Mouse (Mus musculus): ENCODE measurements around the gene Fam107b.

The Fam107b gene

DNA sequence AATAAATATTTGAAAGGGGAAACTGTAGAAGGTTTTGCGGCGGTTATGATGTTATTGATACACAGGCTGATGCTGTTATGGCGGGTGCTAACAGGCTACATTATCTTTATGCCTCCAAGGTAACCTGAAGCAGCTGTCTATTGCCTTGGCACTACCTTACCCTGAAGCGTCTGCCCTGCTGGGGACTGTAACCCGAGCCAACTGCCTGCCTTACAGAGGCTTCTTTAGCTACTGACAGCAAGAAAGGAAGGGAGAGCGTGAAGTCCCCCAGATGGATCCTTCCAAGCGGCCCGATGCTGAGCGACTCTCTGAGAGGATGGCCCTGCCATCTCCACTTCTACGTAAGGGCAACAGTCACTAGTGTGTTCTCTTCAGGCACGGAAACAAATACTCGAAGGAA lies at the start of gene Fam107b:
TSS of gene Fam107b (plus strand) at position 303 of the 400 bp plus-strand sequence.
- DNase-seq (ENCODE audit: low read depth, low spot score): no peak

DNA sequence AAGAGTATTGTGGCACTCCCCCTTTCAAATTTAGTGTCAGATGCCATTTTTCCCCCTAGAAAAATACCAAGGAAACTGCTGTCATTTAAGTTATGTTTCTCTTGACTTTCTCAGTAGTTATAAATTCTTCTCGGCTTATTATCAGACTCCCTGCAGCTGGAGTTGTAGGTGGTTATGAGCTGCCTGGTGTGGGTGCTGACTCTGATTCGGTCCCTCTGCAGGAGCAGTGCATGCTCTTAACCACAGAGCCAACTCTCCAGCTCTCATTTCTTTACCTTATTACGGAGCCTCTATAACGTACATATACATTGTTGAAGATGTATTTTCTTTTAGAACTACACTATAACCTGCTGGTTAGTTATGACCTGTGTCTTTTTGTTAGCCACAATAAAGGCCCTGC lies 47.7 kb upstream of the Fam107b start:
- DNase-seq (ENCODE audit: low read depth, low spot score): no peak

DNA sequence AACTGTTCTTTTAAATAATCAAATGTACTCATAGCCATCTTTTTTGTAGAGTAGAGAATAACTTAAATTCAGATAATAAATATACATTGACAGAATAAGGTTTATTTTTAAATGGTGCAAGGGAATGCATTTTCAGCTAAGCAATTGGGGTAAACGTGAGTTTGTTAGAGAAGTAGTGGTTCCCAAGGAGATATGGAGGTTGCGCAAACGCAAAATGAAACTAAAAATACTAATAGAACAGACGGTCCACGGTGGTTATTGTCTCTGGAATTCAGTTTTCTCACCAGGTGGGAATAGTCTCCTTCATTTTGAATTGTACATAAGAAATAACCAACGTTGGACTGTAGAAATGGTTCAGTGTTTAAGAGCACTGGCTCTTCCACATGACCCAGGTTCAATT lies 44.0 kb upstream of the Fam107b start:
- no peak for DNase-seq (ENCODE audit: low read depth, low spot score)

DNA sequence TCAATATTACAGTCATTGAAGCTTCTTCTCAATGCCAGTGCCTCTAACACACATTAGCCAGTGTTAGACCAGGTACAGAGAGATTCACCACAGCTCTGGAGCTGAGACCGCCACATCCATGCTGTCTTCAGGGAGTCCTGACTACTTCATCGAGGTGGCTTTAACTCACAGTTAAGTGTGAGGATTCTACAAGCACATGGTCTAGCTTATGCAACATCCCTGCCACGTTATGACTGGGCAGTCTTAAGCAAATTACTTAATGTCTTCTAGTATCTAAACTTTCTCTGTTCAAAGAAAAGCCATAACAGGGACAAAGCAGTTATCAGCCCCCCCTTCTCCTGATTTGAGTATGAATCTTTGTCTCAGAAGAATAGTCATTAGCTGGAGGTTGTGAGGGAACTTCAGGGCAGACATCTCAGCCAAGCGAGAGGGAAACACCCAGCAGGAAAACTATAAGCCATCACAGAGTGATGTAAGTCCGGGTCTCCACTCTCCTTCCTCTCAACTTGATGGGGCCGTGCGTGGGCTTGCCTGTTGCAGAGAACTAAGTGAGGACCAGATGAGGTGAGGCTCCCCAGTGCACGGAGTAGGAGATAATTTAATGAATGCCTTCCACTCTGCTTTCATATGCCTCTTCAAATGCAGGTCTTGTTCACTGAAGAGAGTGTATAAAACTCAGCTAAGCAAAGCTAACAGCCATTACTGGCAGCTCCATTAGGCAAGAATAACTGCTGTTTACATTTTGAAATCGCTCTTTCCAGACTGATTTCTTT lies 28.8 kb upstream of the Fam107b start:
- no peak for DNase-seq (ENCODE audit: low read depth, low spot score)

DNA sequence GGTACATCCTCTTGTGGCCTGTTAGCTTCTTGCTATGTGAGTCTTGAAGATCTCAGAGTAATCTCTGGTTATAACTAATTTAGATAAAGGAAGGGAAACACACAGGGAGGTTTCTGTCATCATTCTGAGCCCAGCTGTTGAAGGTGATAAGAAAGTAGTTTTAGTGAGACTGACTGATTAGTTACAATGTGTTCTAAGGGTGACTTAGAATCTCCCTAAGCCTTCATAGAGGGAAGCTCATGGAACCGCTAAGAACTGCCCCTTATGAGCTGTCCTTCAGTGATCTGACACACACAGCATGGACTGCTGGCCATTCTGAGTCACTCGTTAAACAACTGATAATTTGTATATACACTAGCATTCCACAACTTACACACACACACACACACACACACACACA lies 24.2 kb upstream of the Fam107b start:
- DNase-seq (ENCODE audit: low read depth, low spot score): no peak

DNA sequence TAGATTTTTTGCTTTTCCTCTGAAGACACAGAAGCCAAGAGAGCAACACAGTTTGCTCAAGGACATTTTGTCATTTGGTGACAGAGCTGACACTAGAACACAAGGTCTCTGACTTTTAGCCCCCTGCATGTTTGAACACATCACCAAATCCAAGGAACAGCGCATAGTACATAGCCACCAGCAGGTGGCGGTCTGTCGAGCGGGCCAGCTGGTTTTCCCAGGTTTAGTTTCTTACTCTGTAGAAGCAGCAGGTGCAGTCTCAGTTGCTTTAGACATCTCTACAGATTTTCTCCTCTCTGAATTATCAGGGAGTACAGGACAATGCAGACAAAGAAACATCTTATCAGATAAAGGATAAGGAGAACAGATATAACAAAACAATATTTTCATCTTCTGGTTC lies 23.7 kb upstream of the Fam107b start:
- DNase-seq (ENCODE audit: low read depth, low spot score): peak; percentile 78

DNA sequence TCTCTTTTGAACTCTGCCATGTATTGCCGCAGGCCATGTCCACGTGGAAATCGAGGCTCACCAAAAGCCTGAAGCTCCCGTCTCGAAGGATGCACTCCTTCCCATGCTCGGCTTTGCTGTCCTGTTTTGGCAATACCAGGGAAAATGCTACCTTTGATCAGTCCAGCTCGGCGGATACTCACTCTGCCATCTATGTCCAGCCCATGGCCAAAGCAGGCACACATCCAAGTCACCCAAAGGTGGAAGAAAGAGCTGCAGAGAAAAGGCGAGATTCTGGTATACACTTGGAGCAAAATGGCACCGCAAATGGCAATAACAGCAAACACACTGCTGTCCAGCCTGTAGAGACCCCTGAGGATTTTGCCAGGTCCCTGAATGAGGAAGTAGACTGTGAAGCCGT lies 318 bp downstream of the Fam107b start:
- no peak for DNase-seq (ENCODE audit: low read depth, low spot score)

DNA sequence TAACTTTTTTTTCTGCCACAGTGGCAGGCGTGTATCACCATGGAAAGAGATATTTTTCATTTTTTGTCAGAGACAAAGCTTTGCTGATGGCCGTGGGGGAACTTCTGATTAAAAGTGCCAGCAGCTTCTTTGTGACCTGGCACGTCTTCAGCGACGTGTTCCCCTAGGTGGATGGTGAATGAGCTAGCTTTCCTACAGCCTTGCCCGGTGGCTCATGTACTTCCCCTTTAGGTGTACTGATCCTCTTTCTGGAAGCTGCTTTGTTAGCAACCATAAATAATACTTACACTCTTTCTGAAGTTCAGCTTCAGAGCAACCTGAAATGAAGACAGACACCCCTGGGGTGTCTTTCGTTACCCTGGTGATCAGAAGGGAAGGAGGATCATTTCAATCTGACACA lies 3.6 kb downstream of the Fam107b start:
- peak; percentile 24 for DNase-seq (ENCODE audit: low read depth, low spot score)

DNA sequence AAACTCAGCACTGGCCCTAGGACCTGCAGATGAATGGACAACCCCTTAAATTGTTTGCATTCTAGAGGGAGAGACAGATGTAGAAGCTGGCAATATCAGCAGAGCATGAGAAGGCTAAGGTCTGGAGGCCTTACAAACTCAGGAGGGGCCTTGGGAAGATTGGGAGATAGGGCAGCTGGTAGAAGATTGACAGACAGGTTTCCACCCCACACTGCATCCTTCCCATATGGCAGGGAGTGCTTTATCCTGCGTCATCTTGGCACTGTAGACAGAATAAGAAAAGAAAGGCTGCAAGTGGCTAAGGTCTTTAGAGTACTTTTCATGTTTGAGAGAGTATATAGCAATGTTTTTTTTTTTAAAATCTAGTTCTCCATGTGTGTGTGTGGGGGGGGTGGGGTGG lies 4.9 kb downstream of the Fam107b start:
- no peak for DNase-seq (ENCODE audit: low read depth, low spot score)

DNA sequence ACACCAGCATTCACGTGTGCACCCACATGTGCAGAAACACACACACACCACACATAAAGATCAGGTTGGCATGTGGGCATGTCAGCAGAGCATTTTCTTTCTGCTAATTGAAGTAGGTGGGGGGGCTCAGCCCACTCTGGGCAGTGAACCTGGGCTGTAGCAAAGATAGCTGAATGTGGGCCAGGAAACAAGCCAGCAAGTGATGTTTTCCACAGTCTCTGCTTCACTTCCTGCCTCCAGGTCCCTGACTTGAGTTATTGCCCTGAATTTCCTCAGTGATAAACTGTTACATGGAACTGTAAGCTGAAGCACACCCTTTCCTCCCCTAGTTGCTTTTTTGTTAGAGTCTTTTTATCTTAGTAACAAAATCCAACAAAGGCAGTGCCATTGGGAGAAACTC lies 6.1 kb downstream of the Fam107b start:
- DNase-seq (ENCODE audit: low read depth, low spot score): no peak

DNA sequence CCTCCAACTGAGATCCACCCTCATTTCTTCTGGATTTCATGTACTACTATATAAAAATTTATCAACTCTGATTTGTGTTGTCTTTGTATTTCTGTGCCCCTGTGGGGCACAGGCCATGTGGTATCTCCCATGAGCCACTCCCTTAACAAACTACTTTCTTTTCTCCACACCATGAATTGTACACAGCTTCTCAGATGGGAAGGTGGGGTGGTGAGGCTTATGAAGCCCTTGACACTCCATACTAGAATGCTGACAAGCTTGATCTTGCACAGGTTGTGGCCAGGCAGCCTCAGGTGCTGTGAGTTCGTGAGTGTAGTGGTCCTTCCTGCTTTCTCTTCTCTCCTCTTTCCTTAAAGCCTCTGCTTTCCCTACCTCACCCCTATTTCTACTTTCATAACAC lies 6.9 kb downstream of the Fam107b start:
- DNase-seq (ENCODE audit: low read depth, low spot score): no peak

DNA sequence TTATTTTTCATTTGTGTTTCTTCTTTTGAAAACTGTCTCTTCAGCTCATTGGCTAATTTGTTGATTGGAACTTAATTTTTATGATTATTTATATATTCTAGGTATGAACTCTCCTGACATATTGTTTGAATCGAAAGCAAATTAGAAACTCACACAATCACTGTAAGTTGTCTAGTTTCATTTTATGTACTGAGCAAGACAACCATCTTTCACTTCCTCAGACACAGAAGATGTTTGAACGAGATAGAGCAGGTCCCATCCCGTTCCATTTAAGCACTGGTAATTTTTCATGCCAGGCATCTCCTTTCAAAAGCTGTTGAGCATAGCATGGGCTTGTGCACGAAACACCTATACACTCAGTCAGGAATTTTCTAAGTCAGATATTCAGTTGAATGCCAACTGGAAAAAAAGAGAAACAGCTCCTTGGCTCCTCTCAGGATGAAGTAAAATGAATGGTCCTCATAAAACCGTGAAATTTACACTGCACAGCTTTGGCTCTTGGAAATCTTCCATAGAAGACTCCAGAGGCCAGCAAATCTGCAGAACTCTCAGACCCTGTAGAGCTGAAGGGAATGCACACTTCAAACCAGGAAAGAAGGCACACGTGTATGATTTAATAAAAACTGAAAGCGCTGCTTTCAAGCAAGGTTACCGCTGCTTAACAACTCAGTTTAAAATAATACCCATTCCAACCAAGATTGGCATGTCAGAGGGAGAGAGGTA lies 8.1 kb downstream of the Fam107b start:
- peak; percentile 69 for DNase-seq (ENCODE audit: low read depth, low spot score)

DNA sequence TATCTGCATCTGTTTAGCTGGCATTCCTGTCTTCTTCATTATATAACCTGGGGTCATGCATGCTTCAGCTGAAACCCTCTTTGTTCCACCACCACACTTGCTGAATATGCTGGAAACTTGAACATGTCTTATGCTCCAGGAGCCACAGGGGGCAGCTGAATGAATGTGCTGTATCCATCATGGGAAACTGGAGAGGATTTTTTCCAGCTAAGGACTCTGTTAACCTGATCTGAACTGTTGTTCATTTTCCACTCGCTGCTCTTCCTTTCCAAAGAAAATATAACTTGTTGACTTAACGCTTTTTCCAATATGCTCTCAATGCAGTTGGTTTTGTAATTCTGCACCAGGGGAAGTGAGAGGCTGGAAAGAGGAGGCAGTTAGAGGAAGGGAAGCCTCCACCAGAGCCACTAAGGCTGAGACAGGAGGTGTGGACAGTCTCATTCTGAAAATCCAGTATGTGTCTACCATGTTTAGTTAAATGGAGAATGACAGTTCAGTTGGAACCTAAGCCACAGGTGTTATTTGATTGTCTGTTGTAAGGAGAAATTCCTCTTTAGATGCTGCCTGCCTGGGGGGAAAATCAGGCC lies 9.1 kb downstream of the Fam107b start:
- no peak for DNase-seq (ENCODE audit: low read depth, low spot score)

DNA sequence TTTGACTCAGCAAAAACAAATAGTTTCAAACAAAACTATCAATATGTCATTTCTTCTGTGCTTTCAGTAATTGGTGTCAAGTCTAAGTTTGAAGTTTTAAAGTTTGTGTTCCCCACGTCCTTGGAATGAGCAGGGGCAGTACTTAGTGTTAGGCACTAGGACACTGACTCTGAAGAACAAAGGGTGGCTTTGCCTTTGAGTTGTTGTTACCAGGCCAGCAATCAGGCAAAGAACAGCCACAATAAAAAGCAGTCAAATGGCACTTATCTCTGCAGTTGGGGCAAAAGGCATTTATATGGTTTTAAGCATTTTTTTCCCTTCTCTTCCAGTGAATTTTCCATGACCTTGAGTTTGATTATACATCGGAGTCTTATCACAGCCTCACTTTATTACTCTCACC lies 12.5 kb downstream of the Fam107b start:
- no peak for DNase-seq (ENCODE audit: low read depth, low spot score)

DNA sequence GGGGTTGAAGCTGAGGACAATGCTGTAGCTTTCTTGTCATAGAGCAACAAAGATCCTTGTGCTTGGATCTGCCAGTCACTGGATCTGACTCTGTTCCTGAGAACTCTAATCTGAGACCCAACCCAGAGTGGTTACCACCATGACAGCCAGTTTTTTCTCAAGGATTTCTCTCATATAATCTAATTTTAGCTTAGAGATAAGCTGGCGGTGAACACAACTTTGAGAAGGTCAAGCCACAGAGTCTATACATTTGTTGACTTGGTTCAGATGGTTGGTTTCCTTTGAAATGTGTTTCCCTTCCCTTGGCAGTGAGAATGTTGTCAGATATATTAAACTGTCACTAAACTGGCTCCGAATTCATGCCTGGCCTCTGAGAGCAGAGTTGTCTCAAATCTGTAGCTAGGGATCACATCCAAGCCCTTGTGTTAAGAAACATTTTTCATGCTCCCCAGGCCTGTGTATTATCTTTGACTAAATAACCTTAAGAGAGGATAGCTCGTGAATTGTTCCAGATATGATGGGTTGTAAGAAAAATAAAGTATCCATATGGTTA lies 15.0 kb downstream of the Fam107b start:
- no peak for DNase-seq (ENCODE audit: low read depth, low spot score)

DNA sequence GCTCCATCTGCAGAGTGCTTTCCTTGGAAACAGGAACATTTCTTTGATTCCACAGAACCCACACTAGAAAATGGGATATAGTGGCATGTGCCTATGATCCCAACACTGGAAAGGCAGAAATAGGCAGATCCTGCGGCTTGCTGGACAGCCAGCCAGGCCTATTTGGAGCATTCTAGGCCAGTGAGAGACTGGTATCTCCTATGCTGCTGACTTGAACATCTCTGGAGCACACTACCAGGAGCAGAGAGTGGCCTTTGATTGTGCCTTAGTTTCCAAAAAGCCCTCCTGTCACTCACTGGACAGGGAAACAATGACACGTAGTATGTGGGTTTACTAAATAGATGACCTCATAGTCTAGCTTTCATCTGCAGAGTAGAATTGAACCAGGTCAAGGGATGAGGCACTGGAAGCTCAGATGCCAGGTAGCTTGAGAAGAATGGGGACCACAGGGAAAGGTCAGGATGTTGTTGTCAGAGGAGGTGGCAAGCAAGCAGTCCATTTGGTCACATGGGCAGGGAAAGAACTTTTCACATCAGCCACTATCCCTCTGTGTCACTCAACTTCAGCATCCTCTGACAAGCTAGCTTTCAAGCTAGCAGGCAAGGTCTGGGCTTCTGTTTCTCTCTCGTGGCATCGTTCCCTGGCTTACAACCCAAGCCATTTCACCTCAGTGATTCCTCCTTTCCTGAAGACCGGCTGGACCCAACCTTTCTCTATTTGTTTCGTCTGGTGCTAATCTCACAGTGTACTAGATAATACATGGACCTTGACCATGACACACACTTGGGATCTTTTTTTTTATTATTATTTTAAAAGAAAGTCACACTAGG lies 20.0 kb downstream of the Fam107b start:
- no peak for DNase-seq (ENCODE audit: low read depth, low spot score)

DNA sequence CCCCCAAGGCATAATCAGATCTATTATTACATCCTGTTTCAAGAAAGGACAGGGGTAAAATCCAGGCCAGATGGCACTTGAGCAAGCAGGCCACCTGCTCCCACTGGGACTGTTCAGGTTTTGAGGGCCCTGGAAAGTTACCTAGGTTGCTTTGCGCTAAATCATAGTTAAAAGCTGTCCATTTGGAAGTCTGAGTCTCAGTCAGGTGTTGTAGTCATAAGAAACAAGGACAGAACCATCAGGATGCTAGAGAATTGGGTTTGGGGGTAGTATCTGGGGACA lies 20.6 kb downstream of the Fam107b start:
- DNase-seq (ENCODE audit: low read depth, low spot score): no peak

DNA sequence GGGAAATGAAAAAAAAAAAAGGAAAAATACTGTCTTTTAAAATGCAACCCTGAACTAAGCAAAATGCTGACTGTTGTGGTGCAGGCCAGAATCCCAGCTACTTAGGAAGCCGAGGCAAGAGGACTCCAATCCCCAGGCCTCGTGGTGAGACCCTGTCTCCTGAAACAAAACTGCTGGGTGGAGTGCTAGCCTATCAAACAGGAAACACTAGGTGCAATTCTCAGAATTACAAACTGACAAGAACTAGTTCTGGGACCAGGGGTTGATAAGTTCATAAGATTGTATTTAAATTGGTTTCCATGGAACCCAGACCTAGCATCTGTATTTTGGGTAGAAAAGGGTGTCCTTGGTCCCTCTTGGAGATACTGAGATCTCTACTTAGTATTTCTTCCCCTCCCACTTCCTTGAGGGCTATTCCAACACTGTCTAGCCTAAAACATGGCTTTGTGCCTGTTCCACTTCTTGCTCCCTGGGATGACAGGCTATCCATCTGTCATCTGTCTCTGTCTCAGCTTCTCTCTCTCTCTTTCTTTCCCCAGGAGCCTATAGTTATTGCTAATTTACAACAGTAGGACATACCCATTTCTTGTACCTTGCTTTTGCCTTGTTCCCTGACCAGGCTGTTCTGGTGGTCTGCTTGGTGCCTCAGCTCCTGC lies 24.5 kb downstream of the Fam107b start:
- no peak for DNase-seq (ENCODE audit: low read depth, low spot score)

DNA sequence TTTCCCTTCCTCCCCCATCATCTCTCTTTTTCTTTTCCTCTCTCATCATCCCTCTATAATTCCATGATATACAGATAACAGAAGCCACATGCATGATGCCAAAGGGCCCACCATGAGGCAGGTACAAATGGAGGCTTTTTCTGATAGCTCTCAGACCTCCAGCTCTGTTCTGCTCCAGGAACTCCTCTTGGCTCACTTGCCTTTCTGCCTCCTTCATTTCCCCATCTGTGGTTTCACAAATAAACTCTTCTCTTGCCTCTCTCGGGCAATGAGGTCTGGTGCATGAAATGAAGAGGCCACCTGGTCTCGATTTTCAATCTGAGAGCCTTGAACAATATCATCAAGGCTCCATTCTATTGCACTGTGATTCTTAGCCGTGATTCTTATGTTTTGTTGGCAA lies 30.1 kb downstream of the Fam107b start:
- peak; percentile 48 for DNase-seq (ENCODE audit: low read depth, low spot score)

DNA sequence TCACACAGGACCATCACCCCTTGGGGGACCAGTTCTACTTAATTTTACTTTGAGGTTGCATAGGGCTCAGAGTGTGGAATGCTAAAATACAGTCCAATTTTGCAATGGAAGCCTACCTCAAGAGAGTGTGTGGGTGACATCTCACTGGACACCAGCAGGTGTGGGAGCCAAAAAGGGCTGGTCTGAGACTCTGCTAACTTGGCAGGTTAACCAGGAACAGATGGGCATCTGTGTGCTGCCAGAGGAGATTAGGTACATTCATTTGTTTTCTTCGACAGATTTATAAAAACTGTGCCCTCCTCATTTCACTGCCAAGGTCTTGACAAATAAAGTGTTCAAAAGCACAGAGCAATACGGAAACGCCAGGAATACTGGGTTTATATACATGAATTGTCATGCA lies 32.3 kb downstream of the Fam107b start:
- no peak for DNase-seq (ENCODE audit: low read depth, low spot score)

DNA sequence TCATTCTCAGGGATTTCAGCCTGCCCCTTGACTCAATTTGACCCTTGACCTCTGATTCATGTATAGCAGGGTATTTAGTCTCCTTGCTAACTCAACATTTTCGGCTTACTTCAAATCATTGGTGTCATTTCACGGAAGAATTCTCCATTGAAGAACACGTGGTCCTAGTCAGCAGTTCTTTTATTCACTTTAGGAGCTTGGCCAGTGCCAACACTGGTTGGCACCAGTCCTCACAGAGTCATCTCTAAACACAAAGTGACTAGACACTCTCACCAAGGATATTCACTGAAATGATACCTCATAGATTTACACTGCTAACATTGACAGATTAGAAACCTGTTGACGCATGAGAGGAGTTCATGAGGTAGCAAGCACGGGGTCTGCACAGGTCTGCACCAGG lies 32.9 kb downstream of the Fam107b start:
- no peak for DNase-seq (ENCODE audit: low read depth, low spot score)

All from A20 (cell line).